Mouse (Mus musculus) layer of hippocampus, adult 8-10 months (tissue): ENCODE measurements around the gene Alkbh7. TPM values are rescaled to one million over a fixed set of nuclear protein-coding genes. Genes with fewer than 3 reads are reported as not detected.
A peak's percentile ranks its signal among the peaks of the same experiment; 100 is the strongest.

Source experiments
- DNase-seq, 2 experiments: peaks; one replicate each; pipeline ENCODE4 v3.0.0; 2022; ENCODE audit warnings: low spot score in 2 of 2
- total RNA-seq, 4 experiments: library from RNA; stranded (reverse); gene quantifications; 2 replicates each; pipeline ENCODE4 v1.2.4; 2022

Alkbh7 gene
- 10 to 100 TPM; 24.3 to 29.5 (median 25.4) TPM for total RNA-seq

DNA sequence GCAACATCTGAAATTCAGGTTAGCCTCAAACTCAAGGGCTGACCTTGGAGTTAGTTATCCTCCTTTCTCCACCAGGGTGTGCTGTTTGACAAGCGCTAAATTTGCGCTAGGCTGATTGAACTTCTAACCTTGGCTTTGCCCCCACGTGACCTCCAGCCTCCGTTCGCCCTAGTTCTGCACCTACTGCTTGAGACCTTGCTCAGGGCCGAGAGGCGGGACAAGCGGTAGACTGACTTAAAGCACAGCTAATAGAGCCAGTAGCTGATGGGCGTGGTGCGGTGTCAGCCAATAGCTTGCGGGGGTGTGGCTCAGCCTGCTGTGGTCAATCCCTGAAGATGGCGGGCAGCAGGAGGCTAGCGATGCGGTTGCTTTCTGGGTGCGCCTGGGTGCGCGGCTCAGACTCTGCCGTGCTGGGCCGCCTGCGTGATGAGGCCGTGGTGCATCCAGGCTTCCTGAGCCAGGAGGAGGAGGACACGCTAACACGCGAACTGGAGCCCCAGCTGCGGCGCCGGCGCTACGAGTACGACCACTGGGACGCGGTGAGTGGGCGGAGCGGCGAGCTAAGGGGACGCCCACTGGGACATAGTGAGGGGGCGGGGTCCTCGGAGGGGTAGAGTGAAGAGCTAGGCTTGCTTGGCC, at the start of gene Alkbh7:
TSS of gene Alkbh7 (plus strand) at position 311 of the 639 bp plus-strand sequence.
- peak; percentile 95 to 96 for DNase-seq

DNA sequence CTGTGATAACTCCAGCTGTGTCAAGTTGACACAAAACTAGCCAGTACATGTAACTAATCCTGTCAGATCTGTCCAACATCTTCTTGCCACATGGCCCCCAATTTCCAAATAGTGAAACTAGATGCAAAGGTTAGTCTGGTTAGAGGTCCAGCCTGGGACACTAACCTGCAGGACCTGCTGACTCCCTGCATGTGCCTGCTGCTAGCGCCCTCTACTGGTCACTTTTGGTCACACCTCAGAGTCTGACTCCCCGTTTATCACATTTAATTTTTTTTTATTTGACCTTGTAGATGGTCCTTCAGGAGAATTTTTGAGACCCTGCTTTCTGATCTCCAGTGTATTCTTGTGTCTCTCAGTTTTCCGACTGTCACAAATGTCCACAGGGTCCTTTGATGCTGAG, 46.2 kb upstream of the Alkbh7 start:
- DNase-seq, result peak in 1 of 2 experiments; percentile 38

DNA sequence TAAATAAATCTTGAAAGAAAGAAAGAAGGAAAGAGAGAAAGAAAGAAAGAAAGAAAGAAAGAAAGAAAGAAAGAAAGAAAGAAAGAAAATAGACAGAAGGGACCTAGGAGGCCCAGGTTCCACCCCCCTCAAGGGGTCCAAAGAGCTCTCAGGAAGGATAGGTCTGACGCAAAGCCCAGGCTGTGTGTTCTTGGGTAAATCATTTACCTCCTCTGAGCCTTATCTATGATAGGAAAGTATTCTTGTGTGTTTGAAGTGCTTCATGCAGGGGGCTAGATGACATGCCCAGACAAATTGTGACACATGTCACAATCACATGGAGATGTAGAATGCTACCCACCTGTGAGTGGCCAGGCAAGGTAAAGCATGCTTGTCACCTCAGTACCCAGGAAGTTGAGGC, 44.5 kb upstream of the Alkbh7 start:
- no peak for DNase-seq

DNA sequence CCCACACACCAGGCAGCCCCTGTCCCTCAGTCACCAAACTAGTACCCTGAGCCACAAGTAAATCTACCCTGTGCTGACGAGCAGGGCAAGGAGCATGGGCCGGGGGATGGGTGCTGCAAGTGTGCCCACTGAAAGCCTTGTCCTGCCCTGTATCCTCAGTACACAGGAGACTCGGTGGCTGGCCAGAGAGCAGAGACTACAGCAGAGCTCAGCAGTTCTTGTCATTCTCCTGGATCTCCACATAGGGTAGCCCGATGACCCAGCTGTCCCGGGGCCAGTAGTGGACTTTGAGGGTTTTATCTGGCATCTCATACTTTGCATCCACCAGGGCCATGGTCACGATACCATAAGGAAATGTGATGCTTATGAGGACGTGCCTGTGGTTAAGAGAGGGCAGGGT, 42.3 kb upstream of the Alkbh7 start:
- DNase-seq, result no peak

DNA sequence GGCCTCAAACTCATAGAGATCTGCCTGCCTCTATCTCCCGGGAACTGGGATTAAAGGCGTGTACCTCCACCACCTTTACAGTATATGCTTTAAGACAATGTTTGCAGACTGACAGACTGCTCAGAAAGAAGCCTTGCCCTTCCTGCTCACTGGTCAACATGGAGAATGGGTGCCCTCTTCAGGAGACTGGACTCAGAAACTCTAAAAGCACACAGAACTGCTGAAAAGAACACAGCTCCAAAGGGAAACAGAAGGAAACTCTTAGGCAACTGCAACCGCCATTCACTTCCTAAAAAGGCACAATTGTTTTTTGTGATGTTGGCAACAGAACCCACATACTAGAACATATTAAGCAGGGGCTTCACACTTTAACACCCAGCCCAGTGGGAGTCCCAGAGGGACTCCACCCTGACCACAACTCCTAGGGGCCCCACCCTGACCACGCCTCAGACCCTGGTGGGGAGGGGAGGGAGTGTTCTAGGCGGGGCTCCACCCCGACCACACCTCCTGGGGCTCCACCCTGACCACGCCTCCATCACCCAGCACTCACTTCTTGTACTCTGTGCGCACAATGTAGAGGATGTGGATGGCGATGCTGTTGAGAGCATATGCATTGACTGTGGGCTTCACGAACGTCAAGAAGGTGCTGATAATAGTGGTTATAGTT, 39.2 kb upstream of the Alkbh7 start:
- DNase-seq, result no peak

DNA sequence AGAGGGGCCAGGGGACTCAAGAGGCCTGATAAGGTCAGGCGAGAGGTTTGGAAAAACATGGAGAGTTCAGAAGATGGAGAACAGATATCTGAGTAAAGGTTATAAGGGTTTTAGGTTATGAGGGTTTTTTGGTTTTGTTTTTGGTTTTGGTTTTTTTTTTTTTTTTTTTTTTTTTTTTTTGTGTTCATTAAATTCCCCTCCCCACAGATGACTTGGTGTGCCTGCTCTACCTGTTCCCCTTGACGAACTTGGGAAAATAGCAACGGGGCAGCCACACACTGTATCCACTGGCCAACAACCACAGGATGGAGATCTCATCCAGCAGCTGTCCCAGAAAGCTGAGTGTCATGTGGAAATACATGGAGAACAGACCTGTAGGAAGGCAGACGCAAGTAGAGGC, 38.5 kb upstream of the Alkbh7 start:
- no peak for DNase-seq

DNA sequence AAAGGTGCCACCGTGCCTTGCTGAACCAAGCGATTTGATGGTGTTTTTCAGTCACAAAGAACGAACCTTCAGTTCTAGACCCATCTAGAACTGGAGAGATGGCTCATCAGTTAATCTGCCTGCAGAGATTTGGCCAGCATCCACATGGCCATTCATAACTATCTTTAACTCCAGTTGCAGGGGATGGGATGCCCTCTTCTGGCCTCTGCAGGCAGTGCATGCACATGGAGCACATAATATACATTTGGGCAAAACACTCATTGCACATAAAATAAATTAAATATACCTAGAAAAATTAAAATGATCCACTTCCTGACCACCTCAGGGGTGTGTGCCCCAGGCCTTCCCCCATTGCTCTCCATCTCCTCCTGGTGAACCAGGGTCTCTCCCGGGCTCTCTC, 35.3 kb upstream of the Alkbh7 start:
- DNase-seq, result no peak

DNA sequence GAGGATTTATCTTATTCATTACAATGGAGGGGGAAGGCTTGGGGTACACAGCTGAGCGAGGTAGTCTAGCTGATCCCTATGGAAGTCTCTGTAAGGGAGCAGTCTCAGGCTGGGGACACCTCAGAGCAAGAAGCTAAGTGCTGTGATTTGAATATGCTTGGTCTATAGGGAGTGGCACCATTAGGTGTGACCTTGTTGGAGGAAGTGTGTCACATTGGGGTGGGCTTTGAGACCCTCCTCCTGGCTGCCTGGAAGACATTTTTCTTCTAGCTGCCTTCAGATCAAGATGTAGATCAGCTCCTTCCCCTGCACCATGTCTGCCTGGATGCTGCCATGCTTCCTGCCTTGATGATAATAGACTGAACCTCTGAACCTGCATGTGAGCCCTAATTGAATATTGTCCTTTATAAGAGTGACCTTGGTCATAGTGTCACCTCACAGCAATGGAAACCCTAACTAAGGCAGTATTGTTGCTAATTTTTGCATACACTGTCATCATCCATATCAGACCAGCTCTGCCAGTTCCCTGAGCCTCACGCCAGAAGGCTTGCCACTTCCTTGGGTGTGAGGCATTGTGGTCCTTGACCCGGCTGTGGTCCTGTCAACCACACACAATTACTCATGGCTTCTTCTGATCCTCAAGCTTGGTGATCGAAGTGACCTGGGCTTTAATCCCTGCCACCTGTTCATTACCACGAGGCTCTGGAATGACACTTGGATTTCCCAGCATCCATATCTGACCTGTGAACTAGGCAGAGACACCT, 34.3 kb upstream of the Alkbh7 start:
- no peak for DNase-seq

DNA sequence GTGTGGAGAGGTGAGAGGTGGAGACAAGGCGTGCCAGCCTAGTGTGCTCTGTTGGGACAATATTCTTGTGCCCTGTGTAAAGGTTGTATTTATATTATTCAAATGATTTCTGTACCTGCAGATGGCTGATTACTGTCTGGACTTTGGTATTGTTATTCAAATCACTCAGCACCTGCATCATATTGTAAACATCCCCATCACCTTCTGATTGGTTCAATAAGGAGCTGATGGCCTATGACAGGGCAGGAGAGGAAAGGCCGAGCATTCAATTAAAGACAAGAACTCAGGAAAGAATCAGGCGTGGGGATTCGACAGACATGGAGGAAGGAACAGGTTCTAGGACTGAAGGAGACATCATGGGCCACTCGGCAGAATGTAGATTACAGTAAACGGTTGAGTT, 33.5 kb upstream of the Alkbh7 start:
- DNase-seq, result no peak

DNA sequence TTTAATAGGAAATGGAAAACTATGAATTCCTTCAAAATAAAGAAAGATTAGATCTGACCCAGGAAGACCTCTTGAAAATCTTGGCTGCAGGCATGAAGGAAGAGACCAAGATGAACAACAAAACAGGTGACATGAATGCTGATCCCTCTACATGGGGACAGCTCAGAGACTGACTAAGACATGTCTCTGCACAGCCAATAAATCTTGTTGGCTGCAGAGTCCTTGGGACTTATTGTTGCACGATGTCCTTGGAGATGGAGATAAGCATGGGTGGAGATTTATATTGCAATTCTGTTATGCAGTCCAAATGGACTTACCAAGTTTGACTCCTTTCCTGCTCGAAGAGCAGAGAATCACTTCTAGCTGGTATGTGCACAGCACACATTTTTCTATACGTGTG, 27.8 kb upstream of the Alkbh7 start:
- DNase-seq, result no peak

DNA sequence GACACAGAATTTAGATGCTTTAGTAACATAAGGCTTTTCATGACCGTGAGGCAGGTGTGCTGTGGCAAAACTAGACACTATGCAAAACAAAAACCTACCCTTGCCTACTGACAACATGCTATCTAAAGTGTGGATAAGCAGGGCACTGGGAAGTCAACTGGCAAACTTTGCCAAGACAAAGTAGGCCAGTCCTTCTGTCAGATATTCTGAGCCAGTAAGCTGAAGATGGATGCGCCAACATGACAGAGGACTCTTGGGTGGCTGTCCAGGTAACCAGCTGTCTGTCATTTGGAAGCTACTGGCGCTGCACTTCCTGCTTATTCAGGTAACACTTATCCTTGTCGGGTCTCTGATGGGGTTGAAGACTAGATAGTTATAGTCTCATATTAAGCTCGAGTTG, 27.1 kb upstream of the Alkbh7 start:
- DNase-seq, result no peak

DNA sequence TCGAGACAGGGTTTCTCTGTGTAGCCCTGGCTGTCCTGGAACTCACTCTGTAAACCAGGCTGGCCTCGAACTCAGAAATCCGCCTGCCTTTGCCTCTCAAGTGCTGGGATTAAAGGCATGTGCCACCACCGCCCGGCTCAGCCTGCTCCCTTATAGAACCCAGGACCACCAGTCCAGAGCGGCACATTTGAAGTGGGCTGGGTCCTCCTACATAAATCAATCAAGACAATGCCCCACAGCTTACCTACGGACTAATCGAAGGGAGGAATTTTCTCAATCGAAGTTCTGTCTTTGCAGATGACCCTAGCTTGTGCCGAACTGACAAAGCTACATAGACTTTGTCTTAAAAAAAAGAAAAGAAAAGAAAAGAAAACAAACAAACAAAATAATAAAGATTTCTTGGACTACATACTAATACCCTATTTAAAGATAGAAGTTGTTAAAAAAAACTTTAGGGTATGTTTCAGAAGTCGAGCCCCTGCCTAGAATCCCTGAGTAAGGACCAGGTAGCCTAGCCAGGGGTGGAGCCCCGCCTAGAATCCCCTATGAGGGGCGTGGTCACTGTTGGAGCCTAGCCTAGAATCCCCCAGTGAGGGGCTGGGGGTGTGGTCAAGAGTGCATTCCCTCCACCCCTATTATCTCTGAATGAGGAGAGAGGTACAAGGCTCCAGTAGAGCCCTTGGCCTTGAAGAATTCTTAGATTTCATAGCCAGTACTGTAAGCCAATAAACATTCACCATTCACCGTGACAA, 23.0 kb upstream of the Alkbh7 start:
- no peak for DNase-seq

DNA sequence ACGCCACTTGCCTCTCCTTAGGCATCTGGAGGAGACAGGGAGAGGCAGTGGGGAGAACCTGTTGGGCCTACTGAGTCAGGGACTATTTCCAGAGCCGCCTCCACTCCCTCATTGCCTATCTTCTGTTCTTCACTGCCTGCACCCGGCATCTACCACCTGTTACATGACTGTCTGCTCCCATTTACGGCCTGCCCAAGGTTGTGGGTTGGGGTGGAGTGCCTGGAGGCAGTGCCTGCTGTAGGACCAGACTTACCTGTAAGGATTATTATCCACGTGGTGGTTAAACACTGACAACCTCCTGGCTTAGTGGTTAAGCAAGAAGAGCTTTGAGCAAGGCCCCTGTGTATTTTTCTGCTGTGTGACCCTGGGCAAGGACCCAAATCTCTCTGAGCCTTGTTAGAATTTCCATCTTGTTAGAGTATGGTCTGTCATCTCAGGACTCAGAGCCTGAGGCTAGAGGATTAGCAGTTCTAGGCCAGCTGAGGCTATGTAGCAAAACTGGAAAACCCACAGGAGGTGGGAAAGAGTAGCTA, 22.4 kb upstream of the Alkbh7 start:
- no peak for DNase-seq

DNA sequence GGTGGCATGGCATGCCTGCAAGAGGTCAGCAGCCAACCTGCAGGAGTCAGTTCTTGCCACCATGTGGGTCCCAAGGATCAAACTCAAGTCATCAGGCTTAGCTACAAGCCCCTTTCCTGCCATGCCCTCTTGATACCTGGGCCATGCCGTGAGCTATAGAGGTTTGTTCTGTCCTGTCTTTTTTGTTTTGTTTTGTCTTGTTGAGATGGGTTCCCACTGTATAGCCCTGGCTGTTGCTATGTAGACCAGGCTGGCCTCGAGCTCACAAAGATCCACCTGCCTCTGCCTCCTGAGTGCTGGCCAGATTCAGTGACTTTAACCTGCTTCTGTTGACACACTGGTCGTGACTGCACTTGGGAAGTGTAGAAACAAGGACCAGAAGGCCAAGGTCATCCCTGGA, 21.7 kb upstream of the Alkbh7 start:
- DNase-seq, result no peak

DNA sequence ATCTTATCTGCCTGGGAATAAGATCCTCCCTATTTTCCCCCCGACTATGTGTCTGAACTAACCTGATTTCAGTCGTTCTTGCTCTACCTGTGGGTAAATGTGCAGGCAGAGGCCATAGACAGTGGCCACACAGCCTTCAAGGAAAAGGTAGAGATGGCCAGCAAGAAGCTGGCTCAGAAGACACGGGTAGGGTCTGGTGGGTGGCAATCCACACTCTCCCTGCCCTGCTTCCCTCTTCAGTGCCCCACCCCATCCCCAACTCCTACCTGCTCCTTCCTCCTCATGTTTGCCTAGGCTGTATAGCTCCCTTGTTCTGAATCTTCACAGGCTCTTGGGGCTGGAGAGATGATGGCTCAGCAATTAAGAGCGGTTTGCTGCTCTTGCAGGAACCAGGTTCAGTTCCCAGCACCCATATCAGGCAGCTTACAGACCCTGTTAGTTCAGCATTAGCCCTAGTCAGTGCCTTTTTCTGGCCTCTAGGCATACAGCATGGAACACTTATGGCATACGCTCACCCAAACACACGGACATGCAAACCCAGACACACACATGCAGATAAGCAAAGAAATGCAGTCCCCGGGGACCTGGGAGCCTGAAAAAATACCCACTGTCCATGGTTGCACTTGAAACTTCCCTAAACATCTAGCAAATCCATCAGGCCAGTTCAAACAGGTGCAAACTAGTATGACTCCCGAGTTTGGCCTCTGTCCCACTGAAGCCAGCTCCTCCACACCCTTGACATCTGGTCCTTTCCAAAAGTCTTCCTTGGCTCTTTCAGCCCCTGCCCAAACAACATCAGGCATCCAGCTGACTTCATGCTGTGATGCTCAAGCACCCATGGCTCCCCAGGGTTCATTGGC, 20.4 kb upstream of the Alkbh7 start:
- DNase-seq, result no peak

DNA sequence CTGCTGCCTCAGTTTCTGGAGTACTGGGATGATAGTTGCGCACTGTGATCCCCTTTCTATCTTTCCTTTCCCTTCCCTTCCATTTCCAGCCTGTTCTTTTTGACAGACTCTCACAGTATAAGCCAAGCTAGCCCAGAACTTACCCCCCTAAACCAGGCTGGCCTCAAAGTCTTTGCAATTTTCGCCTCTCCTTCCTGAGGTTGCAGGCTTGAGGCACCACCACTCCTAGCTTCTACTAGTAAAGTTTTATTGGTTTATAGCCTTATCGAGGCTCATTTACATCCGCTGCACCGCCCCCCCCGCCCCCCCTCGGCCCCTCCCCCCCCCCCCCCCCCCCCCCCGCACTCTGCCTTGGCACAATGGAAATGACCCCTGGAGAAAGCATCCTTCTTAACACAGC, 17.6 kb upstream of the Alkbh7 start:
- no peak for DNase-seq

DNA sequence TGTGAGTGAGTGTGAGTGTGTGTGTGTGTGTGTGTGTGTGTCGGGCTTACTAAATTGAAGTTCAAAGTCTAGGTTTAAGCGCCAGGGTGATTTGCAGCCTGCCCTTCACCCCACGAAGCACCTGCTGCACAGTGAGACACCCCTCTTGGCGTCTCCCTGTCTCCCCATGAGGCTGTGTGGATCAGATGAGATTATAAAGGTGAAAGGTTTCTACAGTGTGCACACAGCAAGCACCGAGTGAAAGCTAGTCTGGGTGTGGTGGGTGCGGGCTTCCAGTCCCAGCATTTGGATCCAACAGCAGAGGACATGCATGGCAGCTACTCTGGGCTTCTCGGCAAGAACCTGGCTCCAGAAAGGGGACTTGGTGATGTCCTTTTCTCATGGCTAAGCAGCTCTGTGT, 16.1 kb upstream of the Alkbh7 start:
- DNase-seq, result no peak

DNA sequence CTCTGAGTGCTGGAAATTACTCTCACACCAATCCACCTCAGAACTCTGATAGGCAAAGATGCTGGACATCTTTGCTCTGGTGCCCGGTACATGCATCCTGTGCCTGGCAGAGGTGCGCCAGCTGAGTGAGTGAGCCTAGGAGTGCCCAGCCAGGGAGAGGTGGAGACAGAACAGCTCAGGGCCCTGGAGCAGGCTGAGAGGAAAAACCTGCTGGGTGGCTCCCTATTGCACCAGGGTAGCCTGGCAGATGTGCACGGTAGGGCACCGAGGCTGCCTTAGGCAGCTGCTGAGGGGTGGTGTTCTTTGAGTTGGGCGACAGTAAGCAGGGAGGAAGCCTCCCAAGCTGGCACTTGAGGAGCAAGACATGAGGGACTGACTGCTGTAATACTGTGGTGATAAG, 15.1 kb upstream of the Alkbh7 start, which contains the start of gene Acer1:
TSS of gene Acer1 (minus strand) at position 114 of the 400 bp plus-strand sequence.
- DNase-seq, result no peak

DNA sequence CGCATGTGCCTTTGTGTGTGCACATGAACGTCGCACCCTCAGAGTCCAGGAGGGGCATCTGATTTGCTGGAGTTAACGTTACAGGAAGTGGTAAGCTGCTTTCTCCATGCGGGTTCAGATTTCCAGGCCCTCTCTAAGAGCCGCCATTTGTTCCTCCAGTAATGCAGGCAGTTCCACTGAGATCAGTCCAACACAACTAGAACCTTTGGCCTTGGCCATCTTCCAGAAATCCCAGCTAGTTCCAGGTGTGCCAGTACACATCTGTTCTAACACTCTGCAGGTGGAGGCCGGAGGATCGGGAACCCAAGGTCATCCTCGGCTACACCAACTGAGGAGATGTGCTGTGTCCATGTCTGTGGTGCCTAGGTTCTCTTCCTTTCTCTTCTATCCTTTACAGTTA, 12.3 kb upstream of the Alkbh7 start:
- DNase-seq, result no peak

DNA sequence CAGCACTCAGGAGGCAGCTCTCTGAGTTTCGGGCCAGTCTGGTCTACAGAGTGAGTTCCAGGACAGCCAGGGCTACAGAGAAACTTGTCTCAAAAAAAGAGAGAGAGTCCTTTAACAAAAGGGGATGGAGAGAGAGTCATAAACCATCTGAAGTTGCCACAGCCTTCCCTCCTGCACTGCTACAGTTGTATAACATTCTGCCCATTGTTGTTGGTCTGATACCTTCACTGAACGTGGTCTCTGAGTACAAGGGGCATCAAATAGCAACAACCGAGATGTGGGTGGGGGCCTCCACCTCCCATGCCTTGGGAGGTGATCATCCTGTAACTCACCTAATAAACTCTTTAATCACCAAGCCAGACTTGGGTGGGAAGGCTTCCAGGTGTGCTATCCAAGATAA, 11.5 kb upstream of the Alkbh7 start:
- DNase-seq, result no peak
